Mouse (Mus musculus) left cerebral cortex, postnatal 25 days (tissue): ENCODE data around the gene Pbld1. TPM values are rescaled to one million over a fixed set of nuclear protein-coding genes. Genes with fewer than 3 reads are reported as not detected.

Experiments used
- DNase-seq, 2 experiments: peaks; one replicate each; pipeline ENCODE4 v3.0.0; 2022; ENCODE audit warnings: low spot score in 2 of 2, mixed read lengths in 1 of 2
- intact Hi-C: fragments of 180-260 bp; cut with DNase I; formaldehyde crosslinking; loops from one replicate; pipeline ENCODE4 v1.15.1; 2025
- total RNA-seq, 2 experiments: library from RNA; stranded (reverse); gene quantifications; 2 replicates each; pipeline ENCODE4 v1.2.3; 2021

Pbld1 gene
- total RNA-seq, 2 experiments from 2014 or later, result 0.46 to 0.78 TPM

DNA sequence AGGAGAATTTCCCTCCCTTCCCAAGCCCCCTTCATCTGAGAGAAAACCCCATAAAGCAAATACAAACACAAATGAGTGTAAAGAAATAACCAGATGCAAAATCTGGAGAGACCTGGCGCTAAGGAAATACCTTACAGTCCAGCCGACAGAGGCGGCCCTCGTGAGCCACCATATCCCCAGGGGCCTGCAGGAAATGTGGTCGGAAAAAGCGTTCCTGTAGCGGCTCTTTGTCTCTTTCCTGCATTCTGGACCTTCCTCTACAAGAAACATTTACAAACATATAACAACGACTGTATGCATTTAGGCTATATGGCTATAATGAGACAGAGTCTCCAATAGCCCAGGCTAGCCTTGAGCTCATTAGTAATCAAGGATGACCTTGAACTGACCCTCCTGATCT is 63.2 kb downstream of the Pbld1 start:
- DNase-seq, result no peak
- intact Hi-C loops, result no loop called here

DNA sequence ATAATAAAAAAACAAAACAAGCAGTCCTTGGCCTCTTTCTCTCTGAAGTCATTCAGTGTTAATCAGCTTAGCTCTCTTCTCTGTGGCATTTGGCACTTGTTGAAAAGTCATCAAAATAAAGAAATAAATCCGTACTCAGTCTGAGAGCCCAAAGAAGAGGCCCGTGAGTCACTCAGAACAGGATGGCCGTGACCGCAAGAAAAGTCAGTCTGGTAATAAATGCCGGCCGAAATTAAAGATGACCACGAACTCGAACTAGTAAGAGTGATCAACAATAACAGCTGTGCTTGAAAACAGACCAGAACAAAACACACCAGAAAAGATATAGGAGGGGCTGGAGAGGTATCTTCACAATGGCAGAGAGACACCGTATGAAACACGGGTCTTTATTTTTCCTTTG is 64.1 kb downstream of the Pbld1 start:
- intact Hi-C loops, result no loop called here
- DNase-seq, result no peak

DNA sequence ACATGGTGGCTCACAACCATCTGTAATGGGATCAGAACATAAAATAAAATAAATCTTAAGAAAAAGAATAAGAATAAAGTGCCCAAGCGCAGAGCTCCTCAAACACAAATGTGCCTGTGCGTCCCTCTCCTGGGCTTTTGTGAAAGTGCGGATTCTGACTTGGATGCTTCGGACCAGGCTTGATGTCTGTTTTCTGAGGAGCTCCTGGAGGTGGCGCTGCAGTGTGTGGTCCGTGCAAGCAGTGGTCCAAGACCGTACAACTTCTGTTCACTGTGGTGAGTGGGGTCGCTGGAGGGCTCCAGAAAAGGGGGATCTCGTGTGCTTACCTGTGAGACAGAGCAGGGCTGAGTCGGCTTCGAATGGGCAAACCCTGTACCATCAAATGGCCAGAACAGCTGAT is 65.4 kb downstream of the Pbld1 start:
- no peak for DNase-seq
- intact Hi-C loops, result no loop called here

DNA sequence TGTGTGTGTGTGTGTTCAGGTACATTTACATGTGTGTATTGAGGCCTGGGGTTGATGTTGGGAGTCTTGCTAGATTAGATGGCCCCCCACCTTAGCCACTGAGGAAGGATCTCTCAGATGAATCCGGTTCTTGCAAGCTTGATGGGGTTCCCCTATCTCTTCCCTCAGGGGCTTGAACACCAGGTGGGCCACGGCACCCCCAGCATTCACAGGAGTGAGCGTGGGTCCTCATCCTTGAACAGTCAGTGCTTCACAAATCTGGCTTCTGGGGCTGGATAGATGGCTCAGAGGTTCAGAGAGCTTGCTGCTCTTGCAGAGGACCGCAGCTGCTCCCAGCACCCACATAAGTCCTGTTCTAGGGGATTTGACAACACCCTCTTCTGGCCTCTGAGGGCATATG is 66.2 kb downstream of the Pbld1 start:
- intact Hi-C loops, result no loop called here
- no peak for DNase-seq

DNA sequence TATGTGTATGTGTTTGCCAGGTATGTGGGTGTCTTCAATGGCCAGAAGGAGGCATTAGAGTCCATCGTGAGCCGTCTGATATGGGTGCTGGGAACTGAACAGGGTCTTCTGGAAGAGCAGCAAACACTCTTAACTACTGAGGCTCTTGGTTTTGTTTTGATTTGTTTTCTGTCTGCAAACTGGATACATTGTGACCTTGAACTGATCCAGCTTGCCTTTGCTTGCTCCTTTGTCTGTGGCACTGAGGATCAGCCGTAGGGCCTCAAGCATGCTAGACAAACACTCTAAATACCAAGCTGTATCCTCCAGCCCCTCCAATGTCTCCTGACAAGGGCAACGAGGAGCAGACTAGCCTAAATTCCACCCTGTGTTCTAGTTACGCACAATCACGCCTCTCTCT is 67.2 kb downstream of the Pbld1 start:
- DNase-seq, result no peak
- intact Hi-C loops, result no loop called here

Other genes with a start within 250 kb of the Pbld1 start
- gene Tet1, start 151.2 kb upstream of the Pbld1 start, total RNA-seq, result 10 to 100 TPM; 21.1 to 26.0 TPM
- gene Slc25a16, start 139.5 kb upstream of the Pbld1 start, total RNA-seq, result 10 to 100 TPM; 37.4 to 41.9 TPM
- 1 to 10 TPM; 1.7 to 1.9 TPM for gene Dna2, start 113.1 kb upstream of the Pbld1 start, total RNA-seq
- gene Rufy2, start 79.9 kb upstream of the Pbld1 start, total RNA-seq, result 10 to 100 TPM; 79.0 to 84.4 TPM
- 10 to 100 TPM; 46.3 to 52.0 TPM for gene Hnrnph3, start 35.9 kb upstream of the Pbld1 start, total RNA-seq
- 1 to 10 TPM; 2.1 to 2.4 TPM for gene Pbld2, start 35.8 kb upstream of the Pbld1 start, total RNA-seq
- 1 to 10 TPM; 2.9 to 4.1 TPM for gene Atoh7, start 39.5 kb downstream of the Pbld1 start, total RNA-seq
- 1 to 10 TPM; 2.8 to 3.8 TPM for gene Mypn, start 143.8 kb downstream of the Pbld1 start, total RNA-seq
- gene Herc4, start 183.6 kb downstream of the Pbld1 start, total RNA-seq, result 10 to 100 TPM; 43.1 to 44.4 TPM